ENCODE assay signal across 8 mouse cellular contexts in genomic region chr16:33166284-33166683, GRCm38 (mm10). TPM values are rescaled to one million over a fixed set of nuclear protein-coding genes. Genes with fewer than 3 reads are reported as not detected.
DNase-seq lines count a peak whose midpoint lies in the region; ATAC-seq and TF ChIP-seq lines count a peak whose summit lies in the region.
"Not testable (repeated sequence)": the region's sequence is repeated elsewhere in the genome, so short reads cannot be mapped to it uniquely, and the experiment has no call there.

No protein-coding gene starts in this region.

- H3K36me3 ChIP-seq in lung, postnatal 0 days (ENCODE audit: insufficient read depth, low read length); thymus, adult 2 months (ENCODE audit: control insufficient read depth, insufficient read depth, low read length): not testable (repeated sequence)

- not testable (repeated sequence) for TF ChIP-seq EP300 in lung, postnatal 0 days (IDR thresholded peaks at IDR 0.05)

- DNase-seq in A20 (ENCODE audit: low read depth, low spot score) = peak; percentile 86
- peak; percentile 51 for DNase-seq in T-cell, adult 2 months (ENCODE audit: low spot score)
- peak; percentile 24 for DNase-seq in gastrocnemius, postnatal 10 days
- DNase-seq in kidney, postnatal 10 days = peak; percentile 50
- peak; percentile 39 for DNase-seq in lung, postnatal 0 days (ENCODE audit: low spot score)
- peak; percentile 26 for DNase-seq in neural tube, embryonic 10.5 days (ENCODE audit: extremely low spot score, low spot score)
- peak; percentile 62 for DNase-seq in thymus, adult 2 months

- not testable (repeated sequence) for H3K9me3 ChIP-seq in lung, postnatal 0 days (ENCODE audit: low read length)

- H3K4me1 ChIP-seq in cortical plate, adult 2 months (ENCODE audit: control insufficient read depth, insufficient read depth, low read length); lung, postnatal 0 days (ENCODE audit: insufficient read depth, low read depth, low read length); thymus, adult 2 months (replicated peaks; ENCODE audit: control insufficient read depth, insufficient read depth, low read length): not testable (repeated sequence)

- peak; percentile 1; the same call in 1 of the 2 replicates for TF ChIP-seq CTCF in cortical plate, adult 2 months (IDR thresholded peaks at IDR 0.05; ENCODE audit: extremely low read depth, insufficient read depth, low read length)
- peak; percentile 70 for TF ChIP-seq CTCF in lung, postnatal 0 days (IDR thresholded peaks at IDR 0.05)
- TF ChIP-seq CTCF in thymus, adult 2 months (IDR thresholded peaks at IDR 0.05; ENCODE audit: borderline replicate concordance, control insufficient read depth, extremely low read depth, insufficient read depth, low read length, poor library complexity) = not testable (repeated sequence)

- not testable (repeated sequence) for H3K9ac ChIP-seq in lung, postnatal 0 days (replicated peaks; ENCODE audit: low read depth)

- WGBS in lung, postnatal 0 days = 59% methylated on average over 6 of the region's 6 CpGs
- 74% methylated on average over 6 of the region's 6 CpGs for WGBS in thymus, adult 2 months

- H3K27ac ChIP-seq in cortical plate, adult 2 months (ENCODE audit: insufficient read depth, low read length); lung, postnatal 0 days (ENCODE audit: low read length); thymus, adult 2 months (ENCODE audit: control insufficient read depth, insufficient read depth, low read length): not testable (repeated sequence)

- ATAC-seq in lung, postnatal 0 days = not testable (repeated sequence)

- not testable (repeated sequence) for H3K27me3 ChIP-seq in lung, postnatal 0 days (replicated peaks; ENCODE audit: insufficient read depth, low read length); thymus, adult 2 months (ENCODE audit: control insufficient read depth, insufficient read depth, low read length)

- TF ChIP-seq POLR2A in cortical plate, adult 2 months (IDR thresholded peaks at IDR 0.05; ENCODE audit: extremely low read depth, insufficient read depth, low read length); thymus, adult 2 months (IDR thresholded peaks at IDR 0.05; ENCODE audit: control insufficient read depth, extremely low read depth, insufficient read depth, low read length, poor library complexity): not testable (repeated sequence)

- not testable (repeated sequence) for H3K4me2 ChIP-seq in lung, postnatal 0 days (replicated peaks; ENCODE audit: low read depth, low read length)

- not testable (repeated sequence) for H3K4me3 ChIP-seq in cortical plate, adult 2 months (ENCODE audit: insufficient read depth, low read length); lung, postnatal 0 days (ENCODE audit: low read depth, low read length); thymus, adult 2 months (ENCODE audit: control insufficient read depth, insufficient read depth, low read length)

RNA-seq across cellular contexts. Expression of gene Osbpl11, which starts 18.6 kb away (rescaled TPM):
- 9.9 and 10.5 TPM in 2 replicates for polyA plus RNA-seq in cortical plate, adult 2 months (2012; rRNA removed)
- total RNA-seq in gastrocnemius, postnatal 10 days (2021) = 10 to 100 TPM; 14.8 to 14.9 TPM
- polyA plus RNA-seq in lung, postnatal 0 days (2015; fragmentation: Nextera tagmentation; extraction: Ambion mirVana) = 12.6 and 13.6 TPM in 2 replicates
- polyA plus RNA-seq in thymus, adult 2 months (2012; rRNA removed) = 26.5 and 28.8 TPM in 2 replicates

Comparison
In these comparisons a context has a peak if more than half of its experiments do, and no peak if none do; other contexts are left out.
1. DNase-seq: peak in every context shown above with its lines; median percentile 86 in A20; 62 in thymus, adult 2 months; 51 in T-cell, adult 2 months; 50 in kidney, postnatal 10 days; 39 in lung, postnatal 0 days; 26 in neural tube, embryonic 10.5 days; 24 in gastrocnemius, postnatal 10 days.